Mouse (Mus musculus) megakaryocyte-erythroid progenitor cell, adult 5-6 weeks (primary cell): ENCODE data around the gene Olfr791. TPM values are rescaled to one million over a fixed set of nuclear protein-coding genes. Genes with fewer than 3 reads are reported as not detected.

Experiments used
- ATAC-seq: replicated peaks from 2 replicates; pipeline ENCODE4 v1.8.0; 2016; ENCODE audit warnings: mild to moderate bottlenecking, inconsistent platforms; ENCODE audit not compliant: severe bottlenecking, poor library complexity, low FRiP score, low TSS enrichment
- total RNA-seq, 2 experiments: library from RNA; stranded (forward) in 1 of 2; stranded (reverse) in 1 of 2; fragments of 200-1000, 215-1000 nt in 1 of 2; fragments of >200 nt in 1 of 2; fragmentation: Nextera tagmentation in 1 of 2; gene quantifications; 2 replicates each; pipeline ENCODE4 v1.2.3; 2014 to 2017

Gene Olfr791
- not detected in 2 replicates for total RNA-seq (2014; fragmentation: Nextera tagmentation)
- not detected in 2 replicates for total RNA-seq (2017)

DNA sequence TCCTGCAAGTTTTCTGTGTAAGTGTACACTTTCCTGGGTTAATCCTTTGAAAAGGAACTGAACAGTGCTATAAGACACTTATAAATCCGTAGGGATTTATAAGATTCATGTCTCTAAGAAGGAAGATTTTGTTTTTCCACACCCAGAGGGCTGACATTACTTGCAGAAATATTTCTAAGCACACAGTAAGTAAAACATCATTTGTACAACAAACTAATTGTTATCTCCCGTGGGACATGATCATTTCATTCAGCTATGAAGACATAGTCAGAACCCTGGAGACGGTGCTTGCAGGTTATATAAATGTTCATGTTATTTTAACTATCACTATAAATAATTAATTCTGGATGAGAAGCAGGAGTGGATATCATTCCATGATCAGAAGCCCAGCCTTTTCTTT is at the start of gene Olfr791:
Gene Olfr791 (plus strand): TSS at position 301 of the 400 bp plus-strand sequence.
- no peak for ATAC-seq

GRCm38 (mm10) chr10:129473256-129473655 is 48.3 kb upstream of the Olfr791 start:
- ATAC-seq: no peak

- no peak for ATAC-seq
Observed at GRCm38 (mm10) chr10:129473723-129474122, 47.9 kb upstream of the Olfr791 start.

DNA sequence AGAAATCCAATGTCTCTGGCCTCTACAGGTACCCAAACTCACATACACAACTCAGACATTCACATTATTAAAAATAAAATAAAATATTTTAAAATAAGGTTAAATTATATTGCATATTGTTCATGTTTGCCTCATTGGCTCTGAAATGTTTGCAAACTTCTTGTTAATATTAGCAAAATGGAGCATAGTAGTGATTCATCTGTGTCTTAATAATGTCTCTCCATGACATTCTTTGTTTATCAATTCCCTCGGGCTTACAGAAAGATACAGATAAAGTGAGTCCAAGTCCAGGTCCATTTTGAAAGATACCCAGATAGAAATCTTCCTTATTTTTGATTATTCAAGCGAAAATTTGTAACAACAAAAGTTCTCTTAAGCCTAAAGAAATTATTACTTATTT is 37.1 kb upstream of the Olfr791 start, which contains the start of gene Olfr789:
Gene Olfr789 (plus strand): TSS at position 301 of the 400 bp plus-strand sequence.
- ATAC-seq: no peak

DNA sequence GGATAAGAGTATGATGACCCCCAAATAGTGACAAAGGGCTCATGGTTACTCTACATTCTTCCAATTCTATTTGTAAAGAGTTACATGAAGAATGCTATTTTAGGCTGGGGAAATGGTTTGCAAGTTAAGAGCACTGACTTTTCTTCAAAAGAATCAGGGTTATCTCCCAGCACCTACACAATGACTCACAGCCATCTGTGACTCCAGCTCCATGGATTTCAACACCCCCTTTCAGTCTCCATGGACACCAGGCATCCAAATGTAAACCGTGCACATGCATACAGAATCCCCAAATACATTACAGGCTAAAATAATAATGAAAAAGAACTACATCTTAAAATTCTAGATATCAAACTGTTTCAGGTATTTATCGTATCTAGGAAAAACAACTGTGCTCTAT is 31.5 kb upstream of the Olfr791 start:
- ATAC-seq: no peak

DNA sequence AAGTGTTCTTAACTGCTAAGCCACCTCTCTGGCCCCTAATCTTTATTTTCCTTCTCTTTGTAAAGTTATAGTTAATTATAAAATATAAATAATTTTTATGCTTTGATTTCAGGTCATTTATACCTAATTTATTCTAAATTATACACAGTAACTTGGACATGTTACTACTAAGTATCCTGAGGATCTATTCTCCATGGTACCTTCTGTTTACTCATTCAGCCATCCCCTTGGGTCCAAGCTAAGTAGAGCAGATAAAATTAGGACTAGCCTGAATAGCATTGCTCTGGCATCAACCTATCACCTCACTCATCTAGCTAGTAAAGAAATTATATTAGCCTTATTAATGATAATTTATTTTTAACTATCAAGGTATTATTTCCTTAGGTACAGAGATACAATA is 23.4 kb upstream of the Olfr791 start, which contains the start of gene Olfr790:
Gene Olfr790 (plus strand): TSS at position 301 of the 400 bp plus-strand sequence.
- no peak for ATAC-seq

GRCm38 (mm10) chr10:129538862-129539261 is 17.3 kb downstream of the Olfr791 start, which contains the start of gene Olfr792:
Gene Olfr792 (plus strand): TSS chr10:129539162.
- no peak for ATAC-seq

DNA sequence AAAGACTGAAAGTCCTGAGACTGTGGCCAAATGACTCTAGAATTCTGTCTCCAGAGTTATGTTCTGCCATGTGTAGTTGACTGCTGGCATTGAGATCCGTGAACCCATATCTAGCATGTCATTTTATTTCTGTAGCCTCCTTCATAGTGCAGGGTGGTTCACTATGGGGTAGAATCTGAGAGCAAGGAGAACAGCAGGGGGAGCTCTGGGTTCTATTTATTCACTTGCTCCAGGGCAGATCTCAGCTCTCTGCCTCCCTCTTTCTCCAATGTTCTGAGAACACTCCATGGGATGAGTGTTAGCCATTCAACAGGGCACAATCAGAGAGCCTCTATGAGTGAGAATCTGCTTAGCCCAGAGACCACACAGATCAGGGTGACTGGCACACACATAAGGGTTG is 27.8 kb downstream of the Olfr791 start:
- ATAC-seq: no peak

DNA sequence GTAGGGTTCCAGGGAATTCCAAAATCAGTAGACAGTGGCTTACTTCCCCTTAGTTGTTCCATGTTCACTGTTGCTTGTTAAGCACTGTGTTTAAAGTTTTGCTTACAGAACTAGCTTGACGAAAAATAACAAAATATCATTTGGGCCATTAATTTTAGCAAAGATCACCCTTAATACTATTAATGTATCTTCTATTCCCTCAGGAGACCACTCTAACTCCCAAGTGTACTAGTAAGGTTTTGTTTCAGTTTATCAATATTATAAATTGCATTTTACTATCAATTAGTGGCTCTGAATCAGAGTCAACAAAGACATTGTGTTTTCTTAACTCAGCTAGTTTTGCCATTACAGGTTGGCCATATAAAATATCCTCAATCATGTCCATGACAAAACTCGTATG is 45.8 kb downstream of the Olfr791 start, which contains the start of gene Olfr794:
Gene Olfr794 (plus strand): TSS at position 301 of the 400 bp plus-strand sequence.
- ATAC-seq: no peak

GRCm38 (mm10) chr10:129577066-129577465 is 55.5 kb downstream of the Olfr791 start:
- ATAC-seq: no peak

Other genes with a start within 250 kb of the Olfr791 start
- not detected in 2 replicates for gene Olfr780, start 203.7 kb upstream of the Olfr791 start, total RNA-seq (2014; fragmentation: Nextera tagmentation)
- not detected in 2 replicates for gene Olfr780, start 203.7 kb upstream of the Olfr791 start, total RNA-seq (2017)
- not detected in 2 replicates for gene Olfr781, start 192.9 kb upstream of the Olfr791 start, total RNA-seq (2014; fragmentation: Nextera tagmentation)
- gene Olfr781, start 192.9 kb upstream of the Olfr791 start, total RNA-seq (2017): not detected in 2 replicates
- gene Olfr782, start 172.9 kb upstream of the Olfr791 start, total RNA-seq (2014; fragmentation: Nextera tagmentation): not detected in 2 replicates
- gene Olfr782, start 172.9 kb upstream of the Olfr791 start, total RNA-seq (2017): not detected in 2 replicates
- gene Olfr784, start 137.7 kb upstream of the Olfr791 start, total RNA-seq (2014; fragmentation: Nextera tagmentation): 0.66 TPM in 1 of 2 replicates, not detected in the other
- gene Olfr784, start 137.7 kb upstream of the Olfr791 start, total RNA-seq (2017): not detected in 2 replicates
- gene Olfr785, start 116.4 kb upstream of the Olfr791 start, total RNA-seq (2014; fragmentation: Nextera tagmentation): not detected in 2 replicates
- gene Olfr785, start 116.4 kb upstream of the Olfr791 start, total RNA-seq (2017): not detected in 2 replicates
- not detected in 2 replicates for gene Olfr786, start 94.5 kb upstream of the Olfr791 start, total RNA-seq (2014; fragmentation: Nextera tagmentation)
- gene Olfr786, start 94.5 kb upstream of the Olfr791 start, total RNA-seq (2017): not detected in 2 replicates
- not detected in 2 replicates for gene Olfr787, start 59.9 kb upstream of the Olfr791 start, total RNA-seq (2014; fragmentation: Nextera tagmentation)
- not detected in 2 replicates for gene Olfr787, start 59.9 kb upstream of the Olfr791 start, total RNA-seq (2017)
- not detected in 2 replicates for gene Olfr788, start 50.8 kb upstream of the Olfr791 start, total RNA-seq (2014; fragmentation: Nextera tagmentation)
- gene Olfr788, start 50.8 kb upstream of the Olfr791 start, total RNA-seq (2017): not detected in 2 replicates
- not detected in 2 replicates for gene Olfr789, start 37.0 kb upstream of the Olfr791 start, total RNA-seq (2014; fragmentation: Nextera tagmentation)
- gene Olfr789, start 37.0 kb upstream of the Olfr791 start, total RNA-seq (2017): not detected in 2 replicates
- not detected in 2 replicates for gene Olfr790, start 23.3 kb upstream of the Olfr791 start, total RNA-seq (2014; fragmentation: Nextera tagmentation)
- not detected in 2 replicates for gene Olfr790, start 23.3 kb upstream of the Olfr791 start, total RNA-seq (2017)
- not detected in 2 replicates for gene Olfr792, start 17.4 kb downstream of the Olfr791 start, total RNA-seq (2014; fragmentation: Nextera tagmentation)
- not detected in 2 replicates for gene Olfr792, start 17.4 kb downstream of the Olfr791 start, total RNA-seq (2017)
- not detected in 2 replicates for gene Olfr794, start 45.9 kb downstream of the Olfr791 start, total RNA-seq (2014; fragmentation: Nextera tagmentation)
- not detected in 2 replicates for gene Olfr794, start 45.9 kb downstream of the Olfr791 start, total RNA-seq (2017)
- gene Olfr796, start 90.8 kb downstream of the Olfr791 start, total RNA-seq (2014; fragmentation: Nextera tagmentation): not detected in 2 replicates
- not detected in 2 replicates for gene Olfr796, start 90.8 kb downstream of the Olfr791 start, total RNA-seq (2017)
- gene Olfr798, start 106.1 kb downstream of the Olfr791 start, total RNA-seq (2014; fragmentation: Nextera tagmentation): not detected in 2 replicates
- gene Olfr798, start 106.1 kb downstream of the Olfr791 start, total RNA-seq (2017): not detected in 2 replicates
- gene Olfr799, start 115.7 kb downstream of the Olfr791 start, total RNA-seq (2014; fragmentation: Nextera tagmentation): not detected in 2 replicates
- not detected in 2 replicates for gene Olfr799, start 115.7 kb downstream of the Olfr791 start, total RNA-seq (2017)
- not detected in 2 replicates for gene Olfr800, start 135.9 kb downstream of the Olfr791 start, total RNA-seq (2014; fragmentation: Nextera tagmentation)
- gene Olfr800, start 135.9 kb downstream of the Olfr791 start, total RNA-seq (2017): not detected in 2 replicates
- not detected in 2 replicates for gene Olfr801, start 152.1 kb downstream of the Olfr791 start, total RNA-seq (2014; fragmentation: Nextera tagmentation)
- not detected in 2 replicates for gene Olfr801, start 152.1 kb downstream of the Olfr791 start, total RNA-seq (2017)
- not detected in 2 replicates for gene Olfr802, start 166.4 kb downstream of the Olfr791 start, total RNA-seq (2014; fragmentation: Nextera tagmentation)
- gene Olfr802, start 166.4 kb downstream of the Olfr791 start, total RNA-seq (2017): not detected in 2 replicates
- not detected in 2 replicates for gene Olfr803, start 172.5 kb downstream of the Olfr791 start, total RNA-seq (2014; fragmentation: Nextera tagmentation)
- gene Olfr803, start 172.5 kb downstream of the Olfr791 start, total RNA-seq (2017): not detected in 2 replicates
- gene Olfr804, start 181.4 kb downstream of the Olfr791 start, total RNA-seq (2014; fragmentation: Nextera tagmentation): not detected in 2 replicates
- not detected in 2 replicates for gene Olfr804, start 181.4 kb downstream of the Olfr791 start, total RNA-seq (2017)
- gene Olfr805, start 207.6 kb downstream of the Olfr791 start, total RNA-seq (2014; fragmentation: Nextera tagmentation): not detected in 2 replicates
- gene Olfr805, start 207.6 kb downstream of the Olfr791 start, total RNA-seq (2017): not detected in 2 replicates
- gene Olfr806, start 220.1 kb downstream of the Olfr791 start, total RNA-seq (2014; fragmentation: Nextera tagmentation): not detected in 2 replicates
- gene Olfr806, start 220.1 kb downstream of the Olfr791 start, total RNA-seq (2017): not detected in 2 replicates
- gene Olfr807, start 236.0 kb downstream of the Olfr791 start, total RNA-seq (2014; fragmentation: Nextera tagmentation): not detected in 2 replicates
- not detected in 2 replicates for gene Olfr807, start 236.0 kb downstream of the Olfr791 start, total RNA-seq (2017)
- 0.12 TPM in 1 of 2 replicates, not detected in the other for gene Olfr808, start 243.7 kb downstream of the Olfr791 start, total RNA-seq (2014; fragmentation: Nextera tagmentation)
- not detected in 2 replicates for gene Olfr808, start 243.7 kb downstream of the Olfr791 start, total RNA-seq (2017)